Mouse (Mus musculus): ENCODE results near the gene Stxbp5. TPM values are rescaled to one million over a fixed set of nuclear protein-coding genes. Genes with fewer than 3 reads are reported as not detected.

Gene Stxbp5
- 7.4 and 8.2 TPM in 2 replicates for polyA plus RNA-seq (2014; fragmentation: Nextera tagmentation; extraction: Ambion mirVana)

GRCm38 (mm10) chr10:9901071-9901696 is at the start of gene Stxbp5:
Gene Stxbp5 (minus strand): TSS chr10:9901079.
- no peaks in the 10 kb centered on the region for H3K27me3 ChIP-seq (replicated peaks; ENCODE audit: control insufficient read depth, insufficient read depth, low read length)
- H3K9me3 ChIP-seq (ENCODE audit: control insufficient read depth, low read length), result no peaks in the 10 kb centered on the region
- H3K4me2 ChIP-seq, result peak within 1 kb of the TSS; percentile 99
- peak within 1 kb of the TSS; percentile 93 for H3K27ac ChIP-seq (ENCODE audit: low read depth, low read length)
- DNase-seq (ENCODE audit: low spot score) (peak; percentile 81), ATAC-seq (replicated peaks; ENCODE audit: low FRiP score) (peak; percentile 70)
- H3K36me3 ChIP-seq (ENCODE audit: control insufficient read depth, insufficient read depth, low read length), result no peaks in the 10 kb centered on the region
- WGBS, result under 1% methylated on average over 52 of the region's 52 CpGs
- H3K9ac ChIP-seq (ENCODE audit: low read depth, low read length), result peak within 1 kb of the TSS; percentile 94
- H3K4me3 ChIP-seq (ENCODE audit: low read depth, low read length), result peak within 1 kb of the TSS; percentile 96
- H3K4me1 ChIP-seq (replicated peaks; ENCODE audit: control insufficient read depth, insufficient read depth, low read length), result peaks cover 10% of the 10 kb centered on the region

- Histone ChIP-seq H3K9me3 (ENCODE audit: control insufficient read depth, low read length) (no peaks in the 10 kb centered on the region), H3K36me3 (ENCODE audit: control insufficient read depth, insufficient read depth, low read length) (no peaks in the 10 kb centered on the region), H3K27ac (ENCODE audit: low read depth, low read length) (no peak overlapping the region), H3K4me2 (no peak overlapping the region), H3K4me1 (replicated peaks; ENCODE audit: control insufficient read depth, insufficient read depth, low read length) (no peaks in the 10 kb centered on the region), H3K9ac (ENCODE audit: low read depth, low read length) (no peak overlapping the region), H3K27me3 (replicated peaks; ENCODE audit: control insufficient read depth, insufficient read depth, low read length) (no peaks in the 10 kb centered on the region), H3K4me3 (ENCODE audit: low read depth, low read length) (no peak overlapping the region)
- ATAC-seq (replicated peaks; ENCODE audit: low FRiP score) (no peak), DNase-seq (ENCODE audit: low spot score) (no peak)
- WGBS, result 86% methylated on average over 5 of the region's 5 CpGs
Observed at GRCm38 (mm10) chr10:9912395-9912794, 11.5 kb upstream of the Stxbp5 start.

- no peak for ATAC-seq (replicated peaks; ENCODE audit: low FRiP score)
- no peaks in the 10 kb centered on the region for H3K9me3 ChIP-seq (ENCODE audit: control insufficient read depth, low read length)
- H3K4me3 ChIP-seq (ENCODE audit: low read depth, low read length), result no peak overlapping the region
- H3K27me3 ChIP-seq (replicated peaks; ENCODE audit: control insufficient read depth, insufficient read depth, low read length), result no peaks in the 10 kb centered on the region
- no peak overlapping the region for H3K4me2 ChIP-seq
- no peak overlapping the region for H3K9ac ChIP-seq (ENCODE audit: low read depth, low read length)
- 57% methylated on average over 8 of the region's 8 CpGs for WGBS
- no peak overlapping the region for H3K27ac ChIP-seq (ENCODE audit: low read depth, low read length)
- H3K36me3 ChIP-seq (ENCODE audit: control insufficient read depth, insufficient read depth, low read length), result no peaks in the 10 kb centered on the region
- no peaks in the 10 kb centered on the region for H3K4me1 ChIP-seq (replicated peaks; ENCODE audit: control insufficient read depth, insufficient read depth, low read length)
- no peak for DNase-seq (ENCODE audit: low spot score)
Observed at GRCm38 (mm10) chr10:9907919-9908502, 7.1 kb upstream of the Stxbp5 start.

- Histone ChIP-seq H3K4me2 (no peak overlapping the region), H3K4me3 (ENCODE audit: low read depth, low read length) (no peak overlapping the region), H3K9ac (ENCODE audit: low read depth, low read length) (no peak overlapping the region), H3K9me3 (ENCODE audit: control insufficient read depth, low read length) (no peaks in the 10 kb centered on the region), H3K27ac (ENCODE audit: low read depth, low read length) (no peak overlapping the region), H3K4me1 (replicated peaks; ENCODE audit: control insufficient read depth, insufficient read depth, low read length) (no peaks in the 10 kb centered on the region), H3K27me3 (replicated peaks; ENCODE audit: control insufficient read depth, insufficient read depth, low read length) (no peaks in the 10 kb centered on the region), H3K36me3 (ENCODE audit: control insufficient read depth, insufficient read depth, low read length) (no peaks in the 10 kb centered on the region)
- DNase-seq (ENCODE audit: low spot score) (no peak), ATAC-seq (replicated peaks; ENCODE audit: low FRiP score) (no peak)
- 58% methylated on average over 2 of the region's 2 CpGs for WGBS
Observed at GRCm38 (mm10) chr10:9907519-9907918, 6.6 kb upstream of the Stxbp5 start.

GRCm38 (mm10) chr10:9906185-9906584 is 5.3 kb upstream of the Stxbp5 start:
- Histone ChIP-seq H3K27ac (ENCODE audit: low read depth, low read length) (no peak overlapping the region), H3K9me3 (ENCODE audit: control insufficient read depth, low read length) (no peaks in the 10 kb centered on the region), H3K36me3 (ENCODE audit: control insufficient read depth, insufficient read depth, low read length) (no peaks in the 10 kb centered on the region), H3K9ac (ENCODE audit: low read depth, low read length) (no peak overlapping the region), H3K4me2 (no peak overlapping the region), H3K27me3 (replicated peaks; ENCODE audit: control insufficient read depth, insufficient read depth, low read length) (no peaks in the 10 kb centered on the region), H3K4me1 (replicated peaks; ENCODE audit: control insufficient read depth, insufficient read depth, low read length) (no peaks in the 10 kb centered on the region), H3K4me3 (ENCODE audit: low read depth, low read length) (no peak overlapping the region)
- ATAC-seq (replicated peaks; ENCODE audit: low FRiP score), result no peak
- no peak for DNase-seq (ENCODE audit: low spot score)
- WGBS, result 75% methylated on average over 3 of the region's 3 CpGs

- Histone ChIP-seq H3K9ac (ENCODE audit: low read depth, low read length) (peak overlapping the region; percentile 94), H3K4me1 (replicated peaks; ENCODE audit: control insufficient read depth, insufficient read depth, low read length) (peaks cover 10% of the 10 kb centered on the region), H3K9me3 (ENCODE audit: control insufficient read depth, low read length) (no peaks in the 10 kb centered on the region), H3K4me2 (peak overlapping the region; percentile 99), H3K36me3 (ENCODE audit: control insufficient read depth, insufficient read depth, low read length) (no peaks in the 10 kb centered on the region), H3K27me3 (replicated peaks; ENCODE audit: control insufficient read depth, insufficient read depth, low read length) (no peaks in the 10 kb centered on the region), H3K27ac (ENCODE audit: low read depth, low read length) (peak overlapping the region; percentile 93), H3K4me3 (ENCODE audit: low read depth, low read length) (peak overlapping the region; percentile 96)
- WGBS, result 1% methylated on average over 16 of the region's 16 CpGs
- peak; percentile 75 for DNase-seq (ENCODE audit: low spot score)
- ATAC-seq (replicated peaks; ENCODE audit: low FRiP score), result peak; percentile 92
Observed at GRCm38 (mm10) chr10:9901697-9902239, 889 bp upstream of the Stxbp5 start.

GRCm38 (mm10) chr10:9900315-9901070 is 386 bp downstream of the Stxbp5 start:
- peak; percentile 50 for ATAC-seq (replicated peaks; ENCODE audit: low FRiP score)
- WGBS, result under 1% methylated on average over 78 of the region's 81 CpGs
- H3K4me2 ChIP-seq, result peak overlapping the region; percentile 99

GRCm38 (mm10) chr10:9899816-9900215 is 1.1 kb downstream of the Stxbp5 start:
- Histone ChIP-seq H3K4me1 (replicated peaks; ENCODE audit: control insufficient read depth, insufficient read depth, low read length) (peaks cover 10% of the 10 kb centered on the region), H3K9me3 (ENCODE audit: control insufficient read depth, low read length) (no peaks in the 10 kb centered on the region), H3K4me3 (ENCODE audit: low read depth, low read length) (peak overlapping the region; percentile 96), H3K36me3 (ENCODE audit: control insufficient read depth, insufficient read depth, low read length) (peaks cover 2% of the 10 kb centered on the region; the same call in 1 of the 2 replicates), H3K4me2 (peak overlapping the region; percentile 99), H3K27ac (ENCODE audit: low read depth, low read length) (no peak overlapping the region), H3K9ac (ENCODE audit: low read depth, low read length) (peak overlapping the region; percentile 94), H3K27me3 (replicated peaks; ENCODE audit: control insufficient read depth, insufficient read depth, low read length) (no peaks in the 10 kb centered on the region)
- DNase-seq (ENCODE audit: low spot score), result peak; percentile 34
- no peak for ATAC-seq (replicated peaks; ENCODE audit: low FRiP score)
- 3% methylated on average over 15 of the region's 15 CpGs for WGBS

More at GRCm38 (mm10) chr10:9900315-9901070, 386 bp downstream of the Stxbp5 start:
- no peaks in the 10 kb centered on the region for H3K36me3 ChIP-seq (ENCODE audit: control insufficient read depth, insufficient read depth, low read length)
- peak; percentile 69 for DNase-seq (ENCODE audit: low spot score)
- no peaks in the 10 kb centered on the region for H3K27me3 ChIP-seq (replicated peaks; ENCODE audit: control insufficient read depth, insufficient read depth, low read length)
- peak overlapping the region; percentile 94 for H3K9ac ChIP-seq (ENCODE audit: low read depth, low read length)
- H3K9me3 ChIP-seq (ENCODE audit: control insufficient read depth, low read length), result no peaks in the 10 kb centered on the region
- peaks cover 10% of the 10 kb centered on the region for H3K4me1 ChIP-seq (replicated peaks; ENCODE audit: control insufficient read depth, insufficient read depth, low read length)
- H3K4me3 ChIP-seq (ENCODE audit: low read depth, low read length), result peak overlapping the region; percentile 96
- H3K27ac ChIP-seq (ENCODE audit: low read depth, low read length), result peak overlapping the region; percentile 93
